Mouse (Mus musculus) ES-Bruce4 (cell line): Measurements from ENCODE around the gene Fndc3b.

Experiments used
- CTCF ChIP-seq: IDR thresholded peaks from one replicate; pipeline ENCODE4 v1.8.1; 2011; ENCODE audit warnings: low read depth, low read length
- EP300 ChIP-seq: IDR thresholded peaks from 2 replicates; pipeline ENCODE4 v1.6.1; 2011; ENCODE audit warnings: low read depth, low read length; ENCODE audit not compliant: insufficient read depth
- POLR2A ChIP-seq: IDR thresholded peaks from one replicate; pipeline ENCODE4 v1.8.1; 2011; ENCODE audit warnings: low read length; ENCODE audit not compliant: insufficient read depth

DNA sequence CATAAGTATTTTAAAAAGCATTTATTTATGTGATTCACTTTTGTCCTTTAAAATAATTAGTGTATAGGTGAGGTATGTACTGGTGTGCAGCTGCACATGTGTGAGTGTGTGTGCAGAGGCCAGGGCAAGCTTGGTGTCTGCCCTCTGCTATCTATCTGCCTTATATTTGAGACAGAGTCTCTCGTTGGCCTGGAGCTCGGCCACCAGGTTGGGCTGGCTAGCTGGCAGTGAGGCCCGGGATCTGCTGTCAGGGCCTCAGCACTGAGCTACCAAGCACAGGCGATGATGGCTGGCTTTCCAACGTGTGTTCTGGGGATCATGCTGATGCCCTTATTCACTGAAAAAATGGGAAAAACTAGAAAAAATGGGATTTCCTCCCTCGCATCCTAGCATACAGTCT is 216.4 kb downstream of the Fndc3b start:
- TF ChIP-seq CTCF (no peak), POLR2A (no peak), EP300 (no peak)
